Mouse (Mus musculus): ENCODE measurements around the gene Gm9918. TPM values are rescaled to one million over a fixed set of nuclear protein-coding genes. Genes with fewer than 3 reads are reported as not detected.
A peak's percentile ranks its signal among the peaks of the same experiment; 100 is the strongest.

Gm9918 gene
- polyA plus RNA-seq, 1 experiment from 2014 or later = 0.71 TPM

GRCm38 (mm10) chr15:102308717-102309116 lies 38.4 kb downstream of the Gm9918 start:
- 78% methylated on average over 9 of the region's 9 CpGs for WGBS
- Histone ChIP-seq H3K9me3 (ENCODE audit: control insufficient read depth, low read length) (no peaks in the 10 kb centered on the region), H3K4me1 (ENCODE audit: control insufficient read depth, insufficient read depth, low read length) (no peaks in the 10 kb centered on the region), H3K9ac (ENCODE audit: low read depth, low read length) (no peak overlapping the region), H3K4me3 (ENCODE audit: low read depth, low read length) (no peak overlapping the region), H3K27me3 (replicated peaks; ENCODE audit: control insufficient read depth, insufficient read depth, low read length) (no peaks in the 10 kb centered on the region), H3K4me2 (ENCODE audit: low read depth, low read length) (no peak overlapping the region), H3K27ac (replicated peaks; ENCODE audit: low read depth, low read length) (no peak overlapping the region), H3K36me3 (ENCODE audit: control insufficient read depth, insufficient read depth, low read length) (peaks cover 76% of the 10 kb centered on the region)
- ATAC-seq (ENCODE audit: low read depth) = no peak
- no peak for DNase-seq (ENCODE audit: low spot score)

GRCm38 (mm10) chr15:102310074-102310845 lies 39.9 kb downstream of the Gm9918 start:
- 74% methylated on average over 10 of the region's 10 CpGs for WGBS
- no peaks in the 10 kb centered on the region for H3K4me1 ChIP-seq (ENCODE audit: control insufficient read depth, insufficient read depth, low read length)
- no peak overlapping the region for H3K9ac ChIP-seq (ENCODE audit: low read depth, low read length)
- no peak overlapping the region for H3K4me2 ChIP-seq (ENCODE audit: low read depth, low read length)
- H3K36me3 ChIP-seq (ENCODE audit: control insufficient read depth, insufficient read depth, low read length) = peaks cover 74% of the 10 kb centered on the region
- H3K4me3 ChIP-seq (ENCODE audit: low read depth, low read length) = no peak overlapping the region
- no peaks in the 10 kb centered on the region for H3K27me3 ChIP-seq (replicated peaks; ENCODE audit: control insufficient read depth, insufficient read depth, low read length)
- H3K9me3 ChIP-seq (ENCODE audit: control insufficient read depth, low read length) = no peaks in the 10 kb centered on the region
- no peak for ATAC-seq (ENCODE audit: low read depth)
- H3K27ac ChIP-seq (replicated peaks; ENCODE audit: low read depth, low read length) = no peak overlapping the region
- DNase-seq (ENCODE audit: low spot score) = no peak

- H3K27ac ChIP-seq (replicated peaks; ENCODE audit: low read depth, low read length) = no peak overlapping the region
Measured at GRCm38 (mm10) chr15:102311489-102311888, 41.1 kb downstream of the Gm9918 start.

GRCm38 (mm10) chr15:102315292-102315691 lies 44.9 kb downstream of the Gm9918 start:
- Histone ChIP-seq H3K4me2 (ENCODE audit: low read depth, low read length) (no peak overlapping the region), H3K4me3 (ENCODE audit: low read depth, low read length) (no peak overlapping the region), H3K9ac (ENCODE audit: low read depth, low read length) (no peak overlapping the region), H3K9me3 (ENCODE audit: control insufficient read depth, low read length) (no peaks in the 10 kb centered on the region), H3K27ac (replicated peaks; ENCODE audit: low read depth, low read length) (no peak overlapping the region), H3K27me3 (replicated peaks; ENCODE audit: control insufficient read depth, insufficient read depth, low read length) (no peaks in the 10 kb centered on the region), H3K36me3 (ENCODE audit: control insufficient read depth, insufficient read depth, low read length) (peaks cover 80% of the 10 kb centered on the region), H3K4me1 (ENCODE audit: control insufficient read depth, insufficient read depth, low read length) (no peaks in the 10 kb centered on the region)
- DNase-seq (ENCODE audit: low spot score) = no peak
- ATAC-seq (ENCODE audit: low read depth) = no peak
- 93% methylated on average over 8 of the region's 8 CpGs for WGBS

More at GRCm38 (mm10) chr15:102311489-102311888, 41.1 kb downstream of the Gm9918 start:
- Histone ChIP-seq H3K27me3 (replicated peaks; ENCODE audit: control insufficient read depth, insufficient read depth, low read length) (no peaks in the 10 kb centered on the region), H3K4me2 (ENCODE audit: low read depth, low read length) (no peak overlapping the region), H3K9ac (ENCODE audit: low read depth, low read length) (no peak overlapping the region), H3K4me3 (ENCODE audit: low read depth, low read length) (no peak overlapping the region), H3K9me3 (ENCODE audit: control insufficient read depth, low read length) (no peaks in the 10 kb centered on the region), H3K4me1 (ENCODE audit: control insufficient read depth, insufficient read depth, low read length) (no peaks in the 10 kb centered on the region), H3K36me3 (ENCODE audit: control insufficient read depth, insufficient read depth, low read length) (peaks cover 74% of the 10 kb centered on the region)
- DNase-seq (ENCODE audit: low spot score) (no peak), ATAC-seq (ENCODE audit: low read depth) (no peak)

- H3K27me3 ChIP-seq (replicated peaks; ENCODE audit: control insufficient read depth, insufficient read depth, low read length) = no peaks in the 10 kb centered on the region
- ATAC-seq (ENCODE audit: low read depth) (no peak), DNase-seq (ENCODE audit: low spot score) (peak; percentile 61)
- H3K4me2 ChIP-seq (ENCODE audit: low read depth, low read length) = no peak overlapping the region
- no peaks in the 10 kb centered on the region for H3K4me1 ChIP-seq (ENCODE audit: control insufficient read depth, insufficient read depth, low read length)
- peaks cover 84% of the 10 kb centered on the region for H3K36me3 ChIP-seq (ENCODE audit: control insufficient read depth, insufficient read depth, low read length)
- no peak overlapping the region for H3K27ac ChIP-seq (replicated peaks; ENCODE audit: low read depth, low read length)
- 92% methylated on average over 6 of the region's 6 CpGs for WGBS
- H3K4me3 ChIP-seq (ENCODE audit: low read depth, low read length) = no peak overlapping the region
- no peak overlapping the region for H3K9ac ChIP-seq (ENCODE audit: low read depth, low read length)
- H3K9me3 ChIP-seq (ENCODE audit: control insufficient read depth, low read length) = no peaks in the 10 kb centered on the region
Measured at GRCm38 (mm10) chr15:102316263-102316662, 45.9 kb downstream of the Gm9918 start.

Other genes starting within 250 kb of the Gm9918 start
- gene Krt18, start 242.4 kb upstream of the Gm9918 start, polyA plus RNA-seq (2014; fragmentation: Nextera tagmentation; extraction: Ambion mirVana) = 61.0 and 70.0 TPM in 2 replicates
- 123 and 141 TPM in 2 replicates for gene Eif4b, start 196.8 kb upstream of the Gm9918 start, polyA plus RNA-seq (2014; fragmentation: Nextera tagmentation; extraction: Ambion mirVana)
- gene Tns2, start 170.2 kb upstream of the Gm9918 start, polyA plus RNA-seq (2014; fragmentation: Nextera tagmentation; extraction: Ambion mirVana) = 45.9 and 56.4 TPM in 2 replicates
- 19.2 TPM in 2 replicates for gene Spryd3, start 134.3 kb upstream of the Gm9918 start, polyA plus RNA-seq (2014; fragmentation: Nextera tagmentation; extraction: Ambion mirVana)
- 15.0 and 20.1 TPM in 2 replicates for gene Igfbp6, start 126.2 kb upstream of the Gm9918 start, polyA plus RNA-seq (2014; fragmentation: Nextera tagmentation; extraction: Ambion mirVana)
- gene Soat2, start 120.0 kb upstream of the Gm9918 start, polyA plus RNA-seq (2014; fragmentation: Nextera tagmentation; extraction: Ambion mirVana) = 0.17 and 0.63 TPM in 2 replicates
- gene Zfp740, start 67.3 kb upstream of the Gm9918 start, polyA plus RNA-seq (2014; fragmentation: Nextera tagmentation; extraction: Ambion mirVana) = 48.6 and 49.8 TPM in 2 replicates
- gene Csad, start 65.8 kb upstream of the Gm9918 start, polyA plus RNA-seq (2014; fragmentation: Nextera tagmentation; extraction: Ambion mirVana) = 63.6 and 66.8 TPM in 2 replicates
- 2.1 and 4.1 TPM in 2 replicates for gene Itgb7, start 38.6 kb upstream of the Gm9918 start, polyA plus RNA-seq (2014; fragmentation: Nextera tagmentation; extraction: Ambion mirVana)
- gene Rarg, start 13.0 kb upstream of the Gm9918 start, polyA plus RNA-seq (2014; fragmentation: Nextera tagmentation; extraction: Ambion mirVana) = 73.8 and 75.3 TPM in 2 replicates
- 64.6 and 67.2 TPM in 2 replicates for gene Mfsd5, start 8.9 kb downstream of the Gm9918 start, polyA plus RNA-seq (2014; fragmentation: Nextera tagmentation; extraction: Ambion mirVana)
- 22.4 and 24.0 TPM in 2 replicates for gene Espl1, start 25.7 kb downstream of the Gm9918 start, polyA plus RNA-seq (2014; fragmentation: Nextera tagmentation; extraction: Ambion mirVana)
- 466 and 478 TPM in 2 replicates for gene Pfdn5, start 55.6 kb downstream of the Gm9918 start, polyA plus RNA-seq (2014; fragmentation: Nextera tagmentation; extraction: Ambion mirVana)
- gene Myg1, start 61.1 kb downstream of the Gm9918 start, polyA plus RNA-seq (2014; fragmentation: Nextera tagmentation; extraction: Ambion mirVana) = 79.0 and 83.2 TPM in 2 replicates
- 52.5 and 60.5 TPM in 2 replicates for gene Aaas, start 80.2 kb downstream of the Gm9918 start, polyA plus RNA-seq (2014; fragmentation: Nextera tagmentation; extraction: Ambion mirVana)
- gene Sp7, start 96.6 kb downstream of the Gm9918 start, polyA plus RNA-seq (2014; fragmentation: Nextera tagmentation; extraction: Ambion mirVana) = 31.2 and 45.0 TPM in 2 replicates
- gene Sp1, start 135.6 kb downstream of the Gm9918 start, polyA plus RNA-seq (2014; fragmentation: Nextera tagmentation; extraction: Ambion mirVana) = 15.5 and 16.5 TPM in 2 replicates
- gene Amhr2, start 174.8 kb downstream of the Gm9918 start, polyA plus RNA-seq (2014; fragmentation: Nextera tagmentation; extraction: Ambion mirVana) = 0.26 and 0.96 TPM in 2 replicates
- 95.9 and 97.6 TPM in 2 replicates for gene Prr13, start 188.5 kb downstream of the Gm9918 start, polyA plus RNA-seq (2014; fragmentation: Nextera tagmentation; extraction: Ambion mirVana)
- gene Pcbp2, start 200.0 kb downstream of the Gm9918 start, polyA plus RNA-seq (2014; fragmentation: Nextera tagmentation; extraction: Ambion mirVana) = 276 and 279 TPM in 2 replicates
- 3.2 and 5.2 TPM in 2 replicates for gene Gm10337, start 233.2 kb downstream of the Gm9918 start, polyA plus RNA-seq (2014; fragmentation: Nextera tagmentation; extraction: Ambion mirVana)
- gene Map3k12, start 246.5 kb downstream of the Gm9918 start, polyA plus RNA-seq (2014; fragmentation: Nextera tagmentation; extraction: Ambion mirVana) = 13.0 and 15.8 TPM in 2 replicates
- gene Tarbp2, start 247.6 kb downstream of the Gm9918 start, polyA plus RNA-seq (2014; fragmentation: Nextera tagmentation; extraction: Ambion mirVana) = 68.5 and 79.0 TPM in 2 replicates

All from embryonic facial prominence, embryonic 14.5 days (tissue).